Mouse (Mus musculus) MEL (cell line): ENCODE data around the gene Ngly1. TPM values are rescaled to one million over a fixed set of nuclear protein-coding genes. Genes with fewer than 3 reads are reported as not detected.

Experiments used
- DNase-seq: peaks from one replicate; pipeline ENCODE4 v3.0.0; 2011; ENCODE audit warnings: low read depth, low spot score
- H3K27ac ChIP-seq: 2 replicates; pipeline ENCODE4 v1.5.1; 2012; ENCODE audit warnings: low read depth, mild to moderate bottlenecking, control low read depth, low read length, moderate library complexity; ENCODE audit not compliant: control insufficient read depth
- H3K27me3 ChIP-seq, 2 experiments: fragments of 150-350 bp in 1 of 2; sonication (generic) in 1 of 2; 2 replicates each; pipeline ENCODE4 v1.6.1; 2012; ENCODE audit warnings: low read length in 2 of 2, mild to moderate bottlenecking in 2 of 2, improper control_type of control experiment in 1 of 2, moderate library complexity in 1 of 2; ENCODE audit not compliant: insufficient read depth in 2 of 2, control insufficient read depth in 1 of 2
- H3K36me3 ChIP-seq, 2 experiments: 2 replicates each; pipeline ENCODE4 v1.6.1; 2012 to 2014; ENCODE audit warnings: low read length in 2 of 2, improper control_type of control experiment in 1 of 2, inconsistent platforms in 1 of 2, mild to moderate bottlenecking in 1 of 2; ENCODE audit not compliant: insufficient read depth in 2 of 2, control insufficient read depth in 1 of 2
- H3K4me1 ChIP-seq, 2 experiments: fragments of 150-350 bp in 1 of 2; sonication (generic) in 1 of 2; 2 replicates each; pipeline ENCODE4 v1.6.1; 2012; ENCODE audit warnings: low read length in 2 of 2, improper control_type of control experiment in 1 of 2, mild to moderate bottlenecking in 1 of 2; ENCODE audit not compliant: insufficient read depth in 2 of 2, control insufficient read depth in 1 of 2
- H3K4me3 ChIP-seq, 2 experiments: fragments of 150-350 bp in 1 of 2; sonication (generic) in 1 of 2; 2 replicates each; pipeline ENCODE4 v1.5.1; 2012; ENCODE audit warnings: low read depth in 2 of 2, low read length in 2 of 2, mild to moderate bottlenecking in 2 of 2, moderate library complexity in 2 of 2, control low read depth in 1 of 2, improper control_type of control experiment in 1 of 2; ENCODE audit not compliant: control insufficient read depth in 1 of 2, insufficient read depth in 1 of 2
- H3K79me2 ChIP-seq: 2 replicates; pipeline ENCODE4 v1.6.1; 2012; ENCODE audit warnings: mild to moderate bottlenecking, low read length, moderate library complexity; ENCODE audit not compliant: control insufficient read depth, poor library complexity, insufficient read depth
- H3K9ac ChIP-seq: 2 replicates; pipeline ENCODE4 v1.6.1; 2012; ENCODE audit warnings: low read depth, mild to moderate bottlenecking, control low read depth, low read length, moderate library complexity; ENCODE audit not compliant: control insufficient read depth, poor library complexity, severe bottlenecking
- H3K9me3 ChIP-seq: fragments of 150-350 bp; sonication (generic); replicated peaks from 2 replicates; pipeline ENCODE4 v1.6.1; 2012; ENCODE audit warnings: mild to moderate bottlenecking, low read length, improper control_type of control experiment, moderate library complexity; ENCODE audit not compliant: insufficient read depth
- BHLHE40 ChIP-seq: IDR thresholded peaks from 2 replicates; pipeline ENCODE4 v1.6.1; 2012; ENCODE audit warnings: low read depth, mild to moderate bottlenecking, inconsistent platforms, low read length, improper control_type of control experiment, borderline replicate concordance
- CHD2 ChIP-seq: IDR thresholded peaks from 2 replicates; pipeline ENCODE4 v1.6.1; 2011; ENCODE audit warnings: low read length, improper control_type of control experiment
- E2F4 ChIP-seq: IDR thresholded peaks from 2 replicates; pipeline ENCODE4 v1.6.1; 2011; ENCODE audit warnings: low read depth, low read length, improper control_type of control experiment, borderline replicate concordance
- ELF1 ChIP-seq: IDR thresholded peaks from 2 replicates; pipeline ENCODE4 v1.6.1; 2014; ENCODE audit warnings: low read depth, mild to moderate bottlenecking, inconsistent platforms, low read length, improper control_type of control experiment, moderate library complexity
- ETS1 ChIP-seq: IDR thresholded peaks from 2 replicates; pipeline ENCODE4 v1.6.1; 2012; ENCODE audit warnings: low read depth, mild to moderate bottlenecking, inconsistent platforms, low read length, improper control_type of control experiment, moderate library complexity
- HCFC1 ChIP-seq: IDR thresholded peaks from 2 replicates; pipeline ENCODE4 v1.6.1; 2012; ENCODE audit warnings: low read depth, mild to moderate bottlenecking, inconsistent platforms, low read length, improper control_type of control experiment, moderate library complexity
- JUND ChIP-seq: IDR thresholded peaks from 2 replicates; pipeline ENCODE4 v1.6.1; 2011; ENCODE audit warnings: low read depth, mild to moderate bottlenecking, improper control_type of control experiment, low read length
- KAT2A ChIP-seq: conservative IDR thresholded peaks from 2 replicates; pipeline ENCODE4 v1.6.1; 2012; ENCODE audit warnings: low read depth, low read length, improper control_type of control experiment, inconsistent platforms
- MAFK ChIP-seq: IDR thresholded peaks from 2 replicates; pipeline ENCODE4 v1.6.1; 2011; ENCODE audit warnings: low read depth, mild to moderate bottlenecking, low read length, improper control_type of control experiment, borderline replicate concordance
- MAX ChIP-seq: IDR thresholded peaks from 2 replicates; pipeline ENCODE4 v1.6.1; 2011; ENCODE audit warnings: low read length, improper control_type of control experiment
- MYB ChIP-seq: IDR thresholded peaks from 2 replicates; pipeline ENCODE4 v1.6.1; 2011; ENCODE audit warnings: mild to moderate bottlenecking, low read depth, low read length, improper control_type of control experiment
- MYC ChIP-seq: IDR thresholded peaks from 2 replicates; pipeline ENCODE4 v1.6.1; 2011; ENCODE audit warnings: low read depth, mild to moderate bottlenecking, low read length, improper control_type of control experiment, moderate library complexity
- NELFE ChIP-seq: IDR thresholded peaks from 2 replicates; pipeline ENCODE4 v1.6.1; 2011; ENCODE audit warnings: low read depth, low read length, improper control_type of control experiment
- NRF1 ChIP-seq: IDR thresholded peaks from 2 replicates; pipeline ENCODE4 v1.6.1; 2014; ENCODE audit warnings: low read depth, mild to moderate bottlenecking, inconsistent platforms, low read length, improper control_type of control experiment, moderate library complexity; ENCODE audit not compliant: poor library complexity, insufficient read depth, severe bottlenecking
- POLR2A ChIP-seq, 2 experiments: IDR thresholded peaks; 2 replicates each; pipeline ENCODE4 v1.6.1; 2011 to 2012; ENCODE audit warnings: low read length in 2 of 2, mild to moderate bottlenecking in 2 of 2, control low read depth in 1 of 2, improper control_type of control experiment in 1 of 2, low read depth in 1 of 2, moderate library complexity in 1 of 2; ENCODE audit not compliant: control insufficient read depth in 1 of 2, insufficient read depth in 1 of 2, poor library complexity in 1 of 2
- POLR2AphosphoS2 ChIP-seq: IDR thresholded peaks from 2 replicates; pipeline ENCODE4 v1.6.1; 2011; ENCODE audit warnings: low read length, improper control_type of control experiment
- RAD21 ChIP-seq: IDR thresholded peaks from 2 replicates; pipeline ENCODE4 v1.6.1; 2011; ENCODE audit warnings: mild to moderate bottlenecking, low read depth, low read length, improper control_type of control experiment
- SIN3A ChIP-seq: IDR thresholded peaks from 2 replicates; pipeline ENCODE4 v1.6.1; 2012; ENCODE audit warnings: low read length, improper control_type of control experiment, inconsistent platforms
- SMC3 ChIP-seq: IDR thresholded peaks from 2 replicates; pipeline ENCODE4 v1.6.1; 2011; ENCODE audit warnings: low read depth, low read length, improper control_type of control experiment
- TCF12 ChIP-seq: IDR thresholded peaks from 2 replicates; pipeline ENCODE4 v1.6.1; 2014; ENCODE audit warnings: low read depth, mild to moderate bottlenecking, inconsistent platforms, low read length, improper control_type of control experiment, moderate library complexity
- UBTF ChIP-seq: IDR thresholded peaks from 2 replicates; pipeline ENCODE4 v1.6.1; 2012; ENCODE audit warnings: low read depth, mild to moderate bottlenecking, inconsistent platforms, low read length, improper control_type of control experiment, moderate library complexity, borderline replicate concordance; ENCODE audit not compliant: insufficient read depth
- ZC3H11A ChIP-seq: IDR thresholded peaks from 2 replicates; pipeline ENCODE4 v1.6.1; 2012; ENCODE audit warnings: low read depth, mild to moderate bottlenecking, inconsistent platforms, low read length, improper control_type of control experiment
- ZKSCAN1 ChIP-seq: IDR thresholded peaks from 2 replicates; pipeline ENCODE4 v1.6.1; 2012; ENCODE audit warnings: low read depth, mild to moderate bottlenecking, inconsistent platforms, low read length, improper control_type of control experiment, moderate library complexity
- ZNF384 ChIP-seq: IDR thresholded peaks from 2 replicates; pipeline ENCODE4 v1.6.1; 2012; ENCODE audit warnings: low read depth, mild to moderate bottlenecking, inconsistent platforms, low read length, improper control_type of control experiment
- polyA plus RNA-seq, 2 experiments: library from polyadenylated mRNA; stranded (reverse) in 1 of 2; unstranded in 1 of 2; fragments of >175 nt in 1 of 2; fragments of >200 nt in 1 of 2; gene quantifications; 2 replicates each; pipeline versions ENCODE4 v1.2.1 to v1.2.4; 2012; ENCODE audit warnings: low replicate concordance in 2 of 2, low read depth in 1 of 2; ENCODE audit not compliant: insufficient read length in 2 of 2, insufficient read depth in 1 of 2, missing spikeins in 1 of 2
- total RNA-seq: library from RNA; depleted of rRNA; stranded (reverse); fragments of 300-350 nt; gene quantifications from 2 replicates; pipeline ENCODE4 v1.2.3, GENCODE M21; 2012

The Ngly1 gene
- total and polyA plus RNA-seq, 3 experiments: 26.7 to 28.7 TPM; not detected in 1

- no peaks in the 10 kb centered on the region for H3K4me1 ChIP-seq
- H3K36me3 ChIP-seq: no peaks in the 10 kb centered on the region
- no peak overlapping the region for H3K9ac ChIP-seq
- TF ChIP-seq POLR2A (IDR thresholded peaks at IDR 0.05; ENCODE audit: control insufficient read depth in 1 of 2, insufficient read depth in 1 of 2, low read depth in 1 of 2, low read length in 2 of 2, poor library complexity in 1 of 2) (no peak), TCF12 (no peak), RAD21 (no peak), NRF1 (no peak), E2F4 (no peak), KAT2A (no peak), UBTF (no peak), NELFE (no peak), JUND (no peak), HCFC1 (no peak), SIN3A (no peak), ZC3H11A (no peak), SMC3 (no peak), POLR2AphosphoS2 (no peak), MYC (no peak), ELF1 (no peak), MYB (no peak), CHD2 (no peak), MAFK (no peak)
- no peak for DNase-seq
- H3K79me2 ChIP-seq: no peaks in the 10 kb centered on the region
- no peaks in the 10 kb centered on the region for H3K9me3 ChIP-seq
- no peaks in the 10 kb centered on the region for H3K27me3 ChIP-seq
- H3K27ac ChIP-seq: no peak overlapping the region
- H3K4me3 ChIP-seq: no peak overlapping the region
Observed at GRCm38 (mm10) chr14:16279196-16279595, 30.1 kb downstream of the Ngly1 start.

GRCm38 (mm10) chr14:16283966-16284365, 34.9 kb downstream of the Ngly1 start:
- no peak for DNase-seq
- H3K27ac ChIP-seq: no peak overlapping the region
- H3K9ac ChIP-seq: no peak overlapping the region
- TF ChIP-seq HCFC1 (no peak), JUND (no peak), ELF1 (no peak), POLR2A (IDR thresholded peaks at IDR 0.05; ENCODE audit: control insufficient read depth in 1 of 2, insufficient read depth in 1 of 2, low read depth in 1 of 2, low read length in 2 of 2, poor library complexity in 1 of 2) (no peak), ZNF384 (no peak), ZKSCAN1 (no peak), MYC (no peak), ZC3H11A (no peak), MAX (no peak), BHLHE40 (no peak), UBTF (no peak), ETS1 (no peak), SIN3A (no peak)
- no peaks in the 10 kb centered on the region for H3K9me3 ChIP-seq
- H3K36me3 ChIP-seq: no peaks in the 10 kb centered on the region
- no peaks in the 10 kb centered on the region for H3K4me1 ChIP-seq
- no peaks in the 10 kb centered on the region for H3K79me2 ChIP-seq
- H3K27me3 ChIP-seq: no peaks in the 10 kb centered on the region
- H3K4me3 ChIP-seq: no peak overlapping the region
